Mouse (Mus musculus): Measurements from ENCODE around the gene Myb. TPM values are rescaled to one million over a fixed set of nuclear protein-coding genes. Genes with fewer than 3 reads are reported as not detected.
A peak's percentile ranks its signal among the peaks of the same experiment; 100 is the strongest.

Gene Myb
- total RNA-seq, 1 experiment from 2014 or later, result 463 TPM

- peak; percentile 73 to 85 for ATAC-seq (replicated peaks in 1 of 2; ENCODE audit: insufficient read depth in 1 of 2, low FRiP score in 2 of 2, low TSS enrichment in 1 of 2, low read depth in 1 of 2, poor library complexity in 2 of 2, severe bottlenecking in 2 of 2)
These were observed 25.9 kb upstream of the Myb start for GRCm38 (mm10) chr10:21186733-21187132.

GRCm38 (mm10) chr10:21178711-21179110 lies 17.9 kb upstream of the Myb start:
- ATAC-seq (replicated peaks in 1 of 2; ENCODE audit: insufficient read depth in 1 of 2, low FRiP score in 2 of 2, low TSS enrichment in 1 of 2, low read depth in 1 of 2, poor library complexity in 2 of 2, severe bottlenecking in 2 of 2), result 0 out of 4 replicates have a peak, but pooled peaks of 1 of the 2 experiments have one; percentile 46

GRCm38 (mm10) chr10:21178281-21178680 lies 17.5 kb upstream of the Myb start:
- ATAC-seq (replicated peaks in 1 of 2; ENCODE audit: insufficient read depth in 1 of 2, low FRiP score in 2 of 2, low TSS enrichment in 1 of 2, low read depth in 1 of 2, poor library complexity in 2 of 2, severe bottlenecking in 2 of 2), result no peak

- no peak for ATAC-seq (replicated peaks in 1 of 2; ENCODE audit: insufficient read depth in 1 of 2, low FRiP score in 2 of 2, low TSS enrichment in 1 of 2, low read depth in 1 of 2, poor library complexity in 2 of 2, severe bottlenecking in 2 of 2)
These were observed 11.9 kb upstream of the Myb start for GRCm38 (mm10) chr10:21172650-21173200.

- no peak for ATAC-seq (replicated peaks in 1 of 2; ENCODE audit: insufficient read depth in 1 of 2, low FRiP score in 2 of 2, low TSS enrichment in 1 of 2, low read depth in 1 of 2, poor library complexity in 2 of 2, severe bottlenecking in 2 of 2)
These were observed 7.7 kb upstream of the Myb start for GRCm38 (mm10) chr10:21168466-21168865.

GRCm38 (mm10) chr10:21167842-21168241 lies 7.1 kb upstream of the Myb start:
- no peak for ATAC-seq (replicated peaks in 1 of 2; ENCODE audit: insufficient read depth in 1 of 2, low FRiP score in 2 of 2, low TSS enrichment in 1 of 2, low read depth in 1 of 2, poor library complexity in 2 of 2, severe bottlenecking in 2 of 2)

GRCm38 (mm10) chr10:21167165-21167564 lies 6.4 kb upstream of the Myb start:
- ATAC-seq (replicated peaks in 1 of 2; ENCODE audit: insufficient read depth in 1 of 2, low FRiP score in 2 of 2, low TSS enrichment in 1 of 2, low read depth in 1 of 2, poor library complexity in 2 of 2, severe bottlenecking in 2 of 2), result no peak

GRCm38 (mm10) chr10:21165411-21165810 lies 4.6 kb upstream of the Myb start:
- no peak for ATAC-seq (replicated peaks in 1 of 2; ENCODE audit: insufficient read depth in 1 of 2, low FRiP score in 2 of 2, low TSS enrichment in 1 of 2, low read depth in 1 of 2, poor library complexity in 2 of 2, severe bottlenecking in 2 of 2)

- ATAC-seq (replicated peaks in 1 of 2; ENCODE audit: insufficient read depth in 1 of 2, low FRiP score in 2 of 2, low TSS enrichment in 1 of 2, low read depth in 1 of 2, poor library complexity in 2 of 2, severe bottlenecking in 2 of 2), result no peak
These were observed 1.3 kb upstream of the Myb start for GRCm38 (mm10) chr10:21162124-21162523.

GRCm38 (mm10) chr10:21161359-21162094 lies 743 bp upstream of the Myb start:
- ATAC-seq (replicated peaks in 1 of 2; ENCODE audit: insufficient read depth in 1 of 2, low FRiP score in 2 of 2, low TSS enrichment in 1 of 2, low read depth in 1 of 2, poor library complexity in 2 of 2, severe bottlenecking in 2 of 2), result peak; percentile 29 to 52; a peak in 2 of 4 replicates

GRCm38 (mm10) chr10:21159697-21160394 lies 938 bp downstream of the Myb start:
- ATAC-seq (replicated peaks in 1 of 2; ENCODE audit: insufficient read depth in 1 of 2, low FRiP score in 2 of 2, low TSS enrichment in 1 of 2, low read depth in 1 of 2, poor library complexity in 2 of 2, severe bottlenecking in 2 of 2), result no peak

GRCm38 (mm10) chr10:21158918-21159443 lies 1.8 kb downstream of the Myb start:
- ATAC-seq (replicated peaks in 1 of 2; ENCODE audit: insufficient read depth in 1 of 2, low FRiP score in 2 of 2, low TSS enrichment in 1 of 2, low read depth in 1 of 2, poor library complexity in 2 of 2, severe bottlenecking in 2 of 2), result peak in 1 of 2 experiments; percentile 12; a peak in 1 of 4 replicates

GRCm38 (mm10) chr10:21158111-21158917 lies 2.5 kb downstream of the Myb start:
- peak; percentile 8 to 18; a peak in 1 of 4 replicates for ATAC-seq (replicated peaks in 1 of 2; ENCODE audit: insufficient read depth in 1 of 2, low FRiP score in 2 of 2, low TSS enrichment in 1 of 2, low read depth in 1 of 2, poor library complexity in 2 of 2, severe bottlenecking in 2 of 2)

GRCm38 (mm10) chr10:21156953-21157499 lies 3.8 kb downstream of the Myb start:
- ATAC-seq (replicated peaks in 1 of 2; ENCODE audit: insufficient read depth in 1 of 2, low FRiP score in 2 of 2, low TSS enrichment in 1 of 2, low read depth in 1 of 2, poor library complexity in 2 of 2, severe bottlenecking in 2 of 2), result no peak

GRCm38 (mm10) chr10:21156416-21156815 lies 4.4 kb downstream of the Myb start:
- no peak for ATAC-seq (replicated peaks in 1 of 2; ENCODE audit: insufficient read depth in 1 of 2, low FRiP score in 2 of 2, low TSS enrichment in 1 of 2, low read depth in 1 of 2, poor library complexity in 2 of 2, severe bottlenecking in 2 of 2)

- no peak for ATAC-seq (replicated peaks in 1 of 2; ENCODE audit: insufficient read depth in 1 of 2, low FRiP score in 2 of 2, low TSS enrichment in 1 of 2, low read depth in 1 of 2, poor library complexity in 2 of 2, severe bottlenecking in 2 of 2)
These were observed 5.9 kb downstream of the Myb start for GRCm38 (mm10) chr10:21154927-21155326.

GRCm38 (mm10) chr10:21153433-21153832 lies 7.4 kb downstream of the Myb start:
- ATAC-seq (replicated peaks in 1 of 2; ENCODE audit: insufficient read depth in 1 of 2, low FRiP score in 2 of 2, low TSS enrichment in 1 of 2, low read depth in 1 of 2, poor library complexity in 2 of 2, severe bottlenecking in 2 of 2), result peak; percentile 53 to 73
